Mouse (Mus musculus) C2C12 (cell line): ENCODE measurements around the gene Clca2.

ENCODE experiments used
- CEBPB ChIP-seq: IDR thresholded peaks from one replicate; pipeline ENCODE4 v1.6.1; 2011; ENCODE audit warnings: low read depth, mild to moderate bottlenecking, control low read depth, moderate library complexity
- CTCF ChIP-seq: IDR thresholded peaks from one replicate; pipeline ENCODE4 v1.5.1; 2011; ENCODE audit not compliant: control insufficient read depth, insufficient read depth, insufficient read length
- FOSL1 ChIP-seq: IDR thresholded peaks from one replicate; pipeline ENCODE4 v1.8.0; 2011; ENCODE audit warnings: mild to moderate bottlenecking, low read length; ENCODE audit not compliant: poor library complexity, insufficient read depth, severe bottlenecking
- MAX ChIP-seq: IDR thresholded peaks from one replicate; pipeline ENCODE4 v1.6.1; 2011; ENCODE audit warnings: mild to moderate bottlenecking, control low read depth
- MYOD1 ChIP-seq: IDR thresholded peaks from one replicate; pipeline ENCODE4 v1.6.1; 2011; ENCODE audit warnings: low read depth; ENCODE audit not compliant: control insufficient read depth, insufficient read length
- MYOG ChIP-seq: IDR thresholded peaks from one replicate; pipeline ENCODE4 v1.6.1; 2011; ENCODE audit not compliant: control insufficient read depth, insufficient read length; ENCODE audit errors: extremely low read depth
- USF1 ChIP-seq: IDR thresholded peaks from one replicate; pipeline ENCODE4 v1.6.1; 2011; ENCODE audit warnings: low read depth, mild to moderate bottlenecking, control low read depth, moderate library complexity

DNA sequence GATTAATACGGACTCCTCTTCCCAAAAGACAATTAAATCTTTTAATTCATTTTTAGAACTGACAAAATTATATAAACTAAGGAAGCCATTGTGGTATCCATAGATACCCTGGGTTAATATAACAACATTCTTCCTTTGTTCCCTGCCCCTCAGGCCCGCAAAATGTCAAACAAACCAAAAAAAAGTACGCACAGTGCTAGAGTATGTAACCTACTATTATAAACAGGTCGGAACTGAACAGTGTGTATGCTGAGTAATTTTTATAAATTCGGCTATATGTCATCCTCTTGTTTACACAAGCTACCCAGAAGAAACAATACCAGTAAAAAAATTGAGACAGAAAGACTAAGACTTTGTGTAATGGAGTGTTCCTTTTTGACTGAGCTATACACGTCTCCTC is 20.8 kb downstream of the Clca2 start:
- TF ChIP-seq CTCF: no peak
- TF ChIP-seq MAX: no peak
- TF ChIP-seq USF1: no peak
- no peak for TF ChIP-seq CEBPB
- TF ChIP-seq FOSL1: no peak
- TF ChIP-seq MYOD1: no peak
- TF ChIP-seq MYOG: no peak
